Mouse (Mus musculus) hindbrain, embryonic 15.5 days (tissue): ENCODE measurements around the gene Nfkb2. TPM values are rescaled to one million over a fixed set of nuclear protein-coding genes. Genes with fewer than 3 reads are reported as not detected.

Source experiments
- ATAC-seq: fragments of 200-750 bp; cut with Nextera tagmentation; 2 replicates; pipeline ENCODE4 v1.8.0; 2017; ENCODE audit warnings: low read depth, moderate number of reproducible peaks, moderate TSS enrichment; ENCODE audit not compliant: low FRiP score
- H3K27ac ChIP-seq: fragments of 300-500 bp; sonication (generic); replicated peaks from 2 replicates; pipeline ENCODE4 v1.5.1; 2015; ENCODE audit warnings: mild to moderate bottlenecking, inconsistent platforms
- H3K27me3 ChIP-seq: fragments of 300-500 bp; sonication (generic); 2 replicates; pipeline ENCODE4 v1.6.1; 2015; ENCODE audit warnings: control low read depth, inconsistent platforms
- H3K36me3 ChIP-seq: fragments of 300-500 bp; sonication (generic); 2 replicates; pipeline ENCODE4 v1.6.1; 2015; ENCODE audit warnings: control low read depth, inconsistent platforms
- H3K4me1 ChIP-seq: fragments of 300-500 bp; sonication (generic); replicated peaks from 2 replicates; pipeline ENCODE4 v1.6.1; 2015; ENCODE audit warnings: control low read depth, inconsistent platforms
- H3K4me2 ChIP-seq: fragments of 300-500 bp; sonication (generic); 2 replicates; pipeline ENCODE4 v1.6.1; 2015; ENCODE audit warnings: moderate library complexity, mild to moderate bottlenecking, inconsistent platforms
- H3K4me3 ChIP-seq: fragments of 300-500 bp; sonication (generic); 2 replicates; pipeline ENCODE4 v1.5.1; 2015; ENCODE audit warnings: mild to moderate bottlenecking, inconsistent platforms
- H3K9ac ChIP-seq: fragments of 300-500 bp; sonication (generic); 2 replicates; pipeline ENCODE4 v1.6.1; 2015; ENCODE audit warnings: inconsistent platforms
- H3K9me3 ChIP-seq: fragments of 300-500 bp; sonication (generic); 2 replicates; pipeline ENCODE4 v1.6.1; 2016; ENCODE audit warnings: control low read depth, inconsistent platforms
- WGBS: fragments of 180-500 bp; shearing (Covaris S2); methylation state at CpG from one replicate; pipeline ENCODE4 v1.1.7; 2015; 5-methylcytosine and 5-hydroxymethylcytosine counted together
- polyA plus RNA-seq: library from polyadenylated mRNA; unstranded; fragments of >200 nt; fragmentation: Nextera tagmentation; extraction: Ambion mirVana; gene quantifications from 2 replicates; pipeline ENCODE4 v1.2.1, GENCODE M21; 2015

The Nfkb2 gene
- polyA plus RNA-seq, 1 experiment from 2014 or later: 2.8 TPM

DNA sequence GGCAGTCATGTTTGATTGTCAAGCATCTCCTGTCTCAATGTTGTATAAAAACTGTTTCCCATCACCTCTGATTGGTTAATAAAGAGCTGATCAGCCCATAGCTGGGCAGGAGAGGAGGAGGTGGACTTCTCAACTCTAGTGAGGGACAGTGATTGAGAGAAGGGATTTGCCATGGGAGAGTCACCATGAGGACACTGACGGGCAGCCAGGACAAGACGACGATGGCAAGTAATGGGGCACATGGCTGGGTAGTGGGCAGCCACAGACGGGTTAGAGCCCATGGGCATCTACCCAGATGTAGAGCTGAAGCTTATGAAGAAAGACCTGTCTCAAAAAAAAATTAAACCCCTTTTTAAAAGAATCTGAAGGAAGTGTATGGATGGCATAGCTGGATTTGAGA lies 1.6 kb upstream of the Nfkb2 start:
- no peak for ATAC-seq
- H3K9ac ChIP-seq: no peak overlapping the region
- H3K9me3 ChIP-seq: no peaks in the 10 kb centered on the region
- H3K27me3 ChIP-seq: peaks cover 19% of the 10 kb centered on the region
- peaks cover 16% of the 10 kb centered on the region for H3K4me1 ChIP-seq
- no peak overlapping the region for H3K4me3 ChIP-seq
- H3K4me2 ChIP-seq: no peak overlapping the region
- no peak overlapping the region for H3K27ac ChIP-seq
- no peaks in the 10 kb centered on the region for H3K36me3 ChIP-seq
- 90% methylated on average over 4 of the region's 4 CpGs for WGBS

DNA sequence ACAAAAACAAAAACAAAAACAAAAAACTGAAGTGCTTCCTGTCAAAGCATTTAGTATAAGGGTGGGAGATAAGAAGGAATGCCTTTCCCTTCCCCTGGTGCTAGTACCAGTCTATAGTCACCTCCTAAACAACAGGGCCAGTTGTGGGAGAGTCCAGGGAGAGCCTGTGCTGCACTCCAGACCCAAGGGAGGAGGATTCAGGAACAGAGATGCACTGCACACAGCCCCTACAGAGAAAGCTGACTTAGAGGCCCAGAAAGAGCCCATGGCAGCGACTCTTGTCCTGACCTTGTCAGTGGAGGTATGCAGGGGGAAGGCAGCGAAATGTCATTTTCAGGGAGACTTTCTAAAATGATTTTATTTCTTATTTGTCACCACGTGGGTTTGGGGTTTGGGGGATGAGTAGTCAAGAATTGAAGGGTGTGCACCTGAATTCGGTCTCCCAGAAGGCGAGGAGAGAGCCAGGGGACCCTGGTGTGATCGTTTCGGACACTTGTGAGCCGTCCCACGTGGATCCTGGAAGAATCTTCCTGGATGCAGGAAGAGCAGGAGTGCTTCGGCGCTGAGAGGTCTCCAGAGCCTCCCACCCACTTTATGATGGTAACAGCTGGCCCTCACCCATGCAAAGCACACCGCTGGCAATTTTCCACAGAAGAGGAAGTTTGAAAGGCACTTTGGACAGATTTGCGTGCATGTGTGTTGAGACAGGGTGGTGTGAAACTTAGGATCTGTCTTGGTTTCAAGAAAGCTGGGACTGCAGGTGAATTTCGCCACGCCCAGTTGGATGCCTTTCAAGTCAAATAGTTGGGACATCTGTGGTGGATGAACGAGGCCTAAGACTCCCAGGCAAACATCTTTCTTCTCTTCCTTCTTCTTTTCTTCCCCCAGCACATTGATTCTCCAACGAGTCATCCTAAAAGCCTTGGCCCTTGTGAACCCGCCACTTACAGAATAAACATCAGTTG lies 587 bp upstream of the Nfkb2 start:
- Histone ChIP-seq H3K4me3 (peak overlapping the region; percentile 50), H3K9me3 (no peaks in the 10 kb centered on the region), H3K36me3 (no peaks in the 10 kb centered on the region), H3K9ac (0 out of 2 replicates have a peak overlapping the region, but pooled peaks have one; percentile 42), H3K27ac (no peak overlapping the region), H3K4me2 (peak overlapping the region; percentile 97), H3K27me3 (peaks cover 25% of the 10 kb centered on the region), H3K4me1 (peaks cover 17% of the 10 kb centered on the region)
- 56% methylated on average over 18 of the region's 18 CpGs for WGBS
- no peak for ATAC-seq

DNA sequence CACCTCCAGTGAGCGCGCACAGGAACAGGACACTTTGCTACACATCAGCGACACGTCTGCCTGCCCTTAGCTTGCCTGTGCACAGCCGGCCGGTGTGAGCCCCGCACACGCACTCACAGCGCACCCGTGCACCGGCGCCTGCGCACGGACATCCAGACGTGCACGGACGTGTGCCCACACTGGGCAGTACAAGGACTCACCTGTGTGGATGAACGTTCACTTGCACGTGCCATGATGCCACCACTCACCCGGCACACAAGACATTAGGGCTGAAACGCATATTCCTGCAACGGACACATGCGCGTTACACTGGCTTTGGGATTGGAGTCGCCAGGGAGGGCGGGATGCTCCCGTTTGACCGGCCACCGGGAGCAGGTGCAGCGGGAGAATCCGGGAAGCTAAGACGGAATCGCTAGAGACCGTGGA lies 801 bp downstream of the Nfkb2 start:
- peak overlapping the region; percentile 42; the same call in 1 of the 2 replicates for H3K9ac ChIP-seq
- 0% methylated on average over 34 of the region's 34 CpGs for WGBS
- H3K27ac ChIP-seq: no peak overlapping the region
- H3K4me2 ChIP-seq: peak overlapping the region; percentile 97
- no peaks in the 10 kb centered on the region for H3K9me3 ChIP-seq
- H3K27me3 ChIP-seq: peaks cover 25% of the 10 kb centered on the region
- no peaks in the 10 kb centered on the region for H3K36me3 ChIP-seq
- ATAC-seq: peak; percentile 17; the same call in 1 of the 2 replicates
- peak overlapping the region; percentile 50 for H3K4me3 ChIP-seq
- H3K4me1 ChIP-seq: peaks cover 22% of the 10 kb centered on the region

DNA sequence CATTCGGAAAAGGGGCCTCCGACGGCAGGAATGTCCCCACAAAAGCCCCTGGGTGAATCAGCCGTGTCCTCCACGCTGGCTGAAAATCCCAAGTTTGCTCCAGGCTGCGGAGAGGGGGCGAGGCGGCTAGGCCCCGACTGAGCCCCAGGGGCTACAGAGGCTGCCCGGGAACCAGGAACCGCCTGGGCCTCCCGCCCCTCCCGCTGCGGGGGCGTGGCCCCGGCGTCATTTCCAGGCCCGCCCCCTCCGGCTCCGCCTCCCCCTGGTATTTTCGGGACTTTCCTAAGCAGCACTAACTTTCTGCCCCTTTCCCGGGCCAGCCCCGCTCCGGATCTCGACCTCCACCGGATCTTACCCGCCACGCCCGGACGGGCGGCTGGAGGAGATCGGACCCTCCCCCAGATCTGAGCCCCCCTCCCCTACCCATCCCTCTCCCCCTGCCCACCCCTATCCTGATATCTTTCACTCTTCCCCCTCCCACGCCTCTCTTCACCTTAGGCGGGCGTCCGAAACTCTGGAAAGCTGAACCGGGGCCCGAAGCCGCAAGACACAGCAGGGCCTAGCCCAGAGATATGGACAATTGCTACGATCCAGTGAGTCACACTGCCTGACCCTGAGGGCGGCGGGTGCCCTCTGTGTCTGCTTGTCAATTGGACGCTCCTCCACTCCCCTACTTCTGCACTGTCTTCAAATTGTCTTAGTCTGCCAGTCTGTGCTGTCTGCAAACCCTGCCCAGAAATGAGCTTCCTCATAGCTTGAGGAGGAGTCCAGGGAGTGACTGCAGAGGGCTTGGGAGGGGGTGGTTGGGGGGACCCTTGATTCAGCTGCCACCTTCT lies 1.5 kb downstream of the Nfkb2 start:
- no peaks in the 10 kb centered on the region for H3K9me3 ChIP-seq
- H3K27ac ChIP-seq: no peak overlapping the region
- peak overlapping the region; percentile 42 for H3K9ac ChIP-seq
- peaks cover 25% of the 10 kb centered on the region for H3K27me3 ChIP-seq
- no peaks in the 10 kb centered on the region for H3K36me3 ChIP-seq
- WGBS: 1% methylated on average over 43 of the region's 43 CpGs
- peaks cover 22% of the 10 kb centered on the region for H3K4me1 ChIP-seq
- ATAC-seq: 0 out of 2 replicates have a peak, but pooled peaks have one; percentile 21
- H3K4me2 ChIP-seq: peak overlapping the region; percentile 97
- H3K4me3 ChIP-seq: peak overlapping the region; percentile 50

DNA sequence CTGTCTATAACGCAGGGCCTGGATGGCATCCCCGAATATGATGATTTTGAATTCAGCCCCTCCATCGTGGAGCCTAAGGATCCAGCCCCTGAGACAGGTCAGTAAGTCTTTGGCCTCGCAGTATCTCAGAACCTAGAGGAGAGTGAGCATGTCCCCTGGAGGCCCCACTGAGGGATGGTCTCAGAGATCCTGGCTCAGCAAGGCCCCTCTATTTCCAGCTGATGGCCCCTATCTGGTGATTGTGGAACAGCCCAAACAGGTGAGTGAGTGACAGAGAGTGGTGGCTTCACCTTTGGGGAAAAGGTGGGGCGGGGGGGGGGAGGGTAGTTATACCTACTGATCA lies 2.1 kb downstream of the Nfkb2 start:
- no peak for ATAC-seq
- no peak overlapping the region for H3K27ac ChIP-seq
- H3K4me3 ChIP-seq: peak overlapping the region; percentile 50; the same call in 1 of the 2 replicates
- 0 out of 2 replicates have a peak, but pooled peaks cover 6% of the 10 kb centered on the region for H3K36me3 ChIP-seq
- H3K9me3 ChIP-seq: no peaks in the 10 kb centered on the region
- WGBS: 59% methylated on average over 5 of the region's 5 CpGs
- H3K4me1 ChIP-seq: peaks cover 22% of the 10 kb centered on the region
- H3K4me2 ChIP-seq: peak overlapping the region; percentile 97
- H3K27me3 ChIP-seq: peaks cover 25% of the 10 kb centered on the region
- 0 out of 2 replicates have a peak overlapping the region, but pooled peaks have one; percentile 32 for H3K9ac ChIP-seq

DNA sequence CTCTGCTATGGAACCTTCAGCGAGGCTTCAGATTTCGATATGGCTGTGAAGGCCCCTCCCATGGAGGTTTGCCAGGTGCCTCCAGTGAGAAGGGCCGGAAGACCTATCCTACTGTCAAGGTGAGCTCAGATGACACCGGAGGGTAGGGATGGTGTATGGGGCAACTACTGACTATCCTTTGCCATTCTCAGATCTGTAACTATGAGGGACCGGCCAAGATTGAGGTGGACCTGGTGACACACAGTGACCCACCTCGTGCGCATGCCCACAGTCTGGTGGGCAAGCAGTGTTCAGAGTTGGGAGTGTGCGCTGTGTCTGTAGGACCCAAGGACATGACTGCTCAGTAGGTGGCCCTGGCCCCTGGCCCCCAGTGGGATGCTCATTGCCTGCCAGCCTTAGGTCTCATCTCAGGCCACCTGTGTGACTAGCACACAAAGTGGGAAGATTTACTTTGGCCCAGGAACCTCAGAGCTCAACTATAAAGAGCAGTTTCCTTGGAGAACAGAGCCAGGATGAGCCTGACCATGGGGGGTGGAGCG lies 2.7 kb downstream of the Nfkb2 start:
- no peak overlapping the region for H3K9ac ChIP-seq
- peaks cover 7% of the 10 kb centered on the region; the same call in 1 of the 2 replicates for H3K36me3 ChIP-seq
- no peak overlapping the region for H3K4me2 ChIP-seq
- H3K9me3 ChIP-seq: no peaks in the 10 kb centered on the region
- WGBS: 93% methylated on average over 9 of the region's 9 CpGs
- H3K27ac ChIP-seq: no peak overlapping the region
- no peak overlapping the region for H3K4me3 ChIP-seq
- peaks cover 25% of the 10 kb centered on the region for H3K27me3 ChIP-seq
- H3K4me1 ChIP-seq: peaks cover 22% of the 10 kb centered on the region
- ATAC-seq: no peak

DNA sequence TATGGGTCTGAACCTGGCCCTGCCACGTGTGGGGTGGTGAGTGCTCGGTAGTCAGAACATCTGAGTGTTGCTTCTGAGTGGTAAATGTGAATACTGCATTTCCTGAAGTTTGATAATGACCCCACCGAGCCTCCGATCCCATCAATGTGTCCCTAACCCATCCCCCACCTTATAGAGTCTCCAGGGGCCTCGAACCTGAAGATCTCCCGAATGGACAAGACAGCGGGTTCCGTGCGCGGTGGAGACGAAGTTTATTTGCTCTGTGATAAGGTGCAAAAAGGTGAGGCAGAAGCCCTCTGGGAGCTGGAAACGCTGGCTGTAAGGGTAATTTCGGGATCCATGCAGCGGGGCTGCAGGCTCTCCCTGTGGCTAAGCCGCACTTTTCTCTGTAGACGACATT lies 3.7 kb downstream of the Nfkb2 start:
- ATAC-seq: no peak
- 80% methylated on average over 16 of the region's 16 CpGs for WGBS
- no peak overlapping the region for H3K4me3 ChIP-seq
- no peak overlapping the region for H3K4me2 ChIP-seq
- peaks cover 25% of the 10 kb centered on the region for H3K27me3 ChIP-seq
- H3K4me1 ChIP-seq: peaks cover 22% of the 10 kb centered on the region
- no peaks in the 10 kb centered on the region for H3K9me3 ChIP-seq
- no peak overlapping the region for H3K9ac ChIP-seq
- peaks cover 14% of the 10 kb centered on the region; the same call in 1 of the 2 replicates for H3K36me3 ChIP-seq
- H3K27ac ChIP-seq: no peak overlapping the region

DNA sequence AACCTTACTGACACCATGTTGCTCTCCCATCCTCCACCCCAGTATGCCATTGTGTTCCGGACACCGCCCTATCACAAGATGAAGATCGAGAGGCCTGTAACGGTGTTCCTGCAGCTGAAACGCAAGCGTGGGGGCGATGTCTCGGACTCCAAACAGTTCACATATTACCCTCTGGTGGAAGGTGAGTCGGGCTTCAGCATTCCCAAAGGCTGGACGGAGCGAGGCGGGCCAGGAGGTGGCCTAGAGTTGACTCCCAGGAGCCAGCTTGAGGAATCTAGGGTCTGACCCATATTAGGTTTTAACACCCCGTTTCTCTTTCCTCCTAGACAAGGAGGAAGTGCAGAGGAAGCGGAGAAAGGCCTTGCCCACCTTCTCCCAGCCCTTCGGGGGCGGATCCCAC lies 4.2 kb downstream of the Nfkb2 start:
- WGBS: 52% methylated on average over 16 of the region's 16 CpGs
- H3K9me3 ChIP-seq: no peaks in the 10 kb centered on the region
- H3K4me1 ChIP-seq: peaks cover 22% of the 10 kb centered on the region
- peak overlapping the region; percentile 44; the same call in 1 of the 2 replicates for H3K4me3 ChIP-seq
- ATAC-seq: no peak
- H3K27ac ChIP-seq: no peak overlapping the region
- H3K9ac ChIP-seq: no peak overlapping the region
- peaks cover 25% of the 10 kb centered on the region for H3K27me3 ChIP-seq
- H3K36me3 ChIP-seq: peaks cover 18% of the 10 kb centered on the region; the same call in 1 of the 2 replicates
- H3K4me2 ChIP-seq: peak overlapping the region; percentile 88

DNA sequence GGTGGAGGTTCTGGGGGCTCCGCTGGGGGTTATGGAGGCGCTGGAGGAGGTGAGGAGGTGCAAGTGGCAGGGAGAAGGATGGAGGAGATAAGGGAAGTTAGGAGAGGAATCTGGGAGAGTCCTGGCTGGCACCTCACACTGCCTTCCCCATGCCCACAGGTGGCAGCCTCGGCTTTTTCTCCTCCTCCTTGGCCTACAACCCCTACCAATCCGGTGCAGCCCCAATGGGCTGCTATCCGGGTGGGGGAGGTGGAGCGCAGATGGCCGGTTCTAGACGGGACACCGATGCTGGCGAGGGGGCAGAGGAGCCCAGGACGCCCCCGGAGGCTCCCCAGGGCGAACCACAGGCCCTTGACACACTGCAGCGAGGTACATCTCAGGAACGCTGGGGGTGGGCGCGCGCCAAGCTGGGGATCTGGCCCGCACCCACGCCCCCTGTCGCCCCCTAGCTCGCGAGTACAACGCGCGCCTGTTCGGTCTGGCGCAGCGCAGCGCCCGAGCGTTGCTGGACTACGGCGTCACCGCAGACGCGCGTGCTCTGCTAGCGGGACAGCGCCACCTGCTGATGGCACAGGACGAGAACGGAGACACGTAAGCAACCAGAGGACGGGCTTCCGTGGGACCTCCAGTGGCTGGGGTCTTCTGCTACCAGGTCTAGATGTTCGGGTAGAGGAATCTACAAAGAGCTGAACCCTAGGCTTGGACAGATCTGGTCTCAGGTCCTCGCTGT lies 4.8 kb downstream of the Nfkb2 start:
- Histone ChIP-seq H3K27me3 (peaks cover 30% of the 10 kb centered on the region), H3K4me3 (peak overlapping the region; percentile 44)
- WGBS: 2% methylated on average over 47 of the region's 47 CpGs

DNA sequence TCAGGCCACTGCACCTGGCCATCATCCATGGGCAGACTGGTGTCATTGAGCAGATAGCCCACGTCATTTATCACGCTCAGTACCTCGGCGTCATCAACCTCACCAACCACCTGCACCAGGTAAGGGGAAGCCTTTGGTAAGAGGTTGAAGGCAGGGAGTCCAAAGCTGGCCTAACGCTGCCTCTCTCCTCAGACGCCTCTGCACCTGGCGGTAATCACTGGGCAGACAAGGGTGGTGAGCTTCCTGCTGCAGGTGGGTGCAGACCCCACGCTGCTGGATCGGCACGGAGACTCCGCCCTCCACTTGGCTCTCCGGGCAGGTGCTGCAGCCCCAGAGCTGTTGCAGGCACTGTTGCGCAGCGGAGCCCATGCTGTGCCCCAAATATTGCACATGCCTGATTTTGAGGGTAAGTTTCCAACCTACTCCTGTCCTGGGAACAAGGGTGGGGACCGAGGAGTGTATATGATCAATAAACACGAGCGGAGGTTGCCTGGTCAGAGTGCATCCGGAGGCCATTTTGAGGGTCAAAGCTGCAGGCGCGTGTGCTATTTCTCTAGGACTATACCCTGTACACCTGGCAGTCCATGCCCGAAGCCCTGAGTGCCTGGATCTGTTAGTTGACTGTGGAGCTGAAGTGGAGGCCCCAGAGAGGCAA lies 5.7 kb downstream of the Nfkb2 start:
- no peak overlapping the region for H3K4me3 ChIP-seq
- no peaks in the 10 kb centered on the region for H3K9me3 ChIP-seq
- H3K4me2 ChIP-seq: peak overlapping the region; percentile 88; the same call in 1 of the 2 replicates
- 85% methylated on average over 21 of the region's 21 CpGs for whole genome bisulfite sequencing
- peaks cover 26% of the 10 kb centered on the region; the same call in 1 of the 2 replicates for H3K36me3 ChIP-seq
- H3K4me1 ChIP-seq: peaks cover 21% of the 10 kb centered on the region
- no peak overlapping the region for H3K27ac ChIP-seq
- ATAC-seq: no peak
- H3K9ac ChIP-seq: no peak overlapping the region
- H3K27me3 ChIP-seq: peaks cover 34% of the 10 kb centered on the region

More for the DNA sequence above, 4.8 kb downstream of the Nfkb2 start:
- H3K4me2 ChIP-seq: peak overlapping the region; percentile 88
- H3K9me3 ChIP-seq: no peaks in the 10 kb centered on the region
- H3K27ac ChIP-seq: no peak overlapping the region
- H3K4me1 ChIP-seq: peaks cover 22% of the 10 kb centered on the region
- H3K36me3 ChIP-seq: peaks cover 22% of the 10 kb centered on the region; the same call in 1 of the 2 replicates
- peak; percentile 62 for ATAC-seq
- peak overlapping the region; percentile 34 for H3K9ac ChIP-seq
